In the genomic region with DNA sequence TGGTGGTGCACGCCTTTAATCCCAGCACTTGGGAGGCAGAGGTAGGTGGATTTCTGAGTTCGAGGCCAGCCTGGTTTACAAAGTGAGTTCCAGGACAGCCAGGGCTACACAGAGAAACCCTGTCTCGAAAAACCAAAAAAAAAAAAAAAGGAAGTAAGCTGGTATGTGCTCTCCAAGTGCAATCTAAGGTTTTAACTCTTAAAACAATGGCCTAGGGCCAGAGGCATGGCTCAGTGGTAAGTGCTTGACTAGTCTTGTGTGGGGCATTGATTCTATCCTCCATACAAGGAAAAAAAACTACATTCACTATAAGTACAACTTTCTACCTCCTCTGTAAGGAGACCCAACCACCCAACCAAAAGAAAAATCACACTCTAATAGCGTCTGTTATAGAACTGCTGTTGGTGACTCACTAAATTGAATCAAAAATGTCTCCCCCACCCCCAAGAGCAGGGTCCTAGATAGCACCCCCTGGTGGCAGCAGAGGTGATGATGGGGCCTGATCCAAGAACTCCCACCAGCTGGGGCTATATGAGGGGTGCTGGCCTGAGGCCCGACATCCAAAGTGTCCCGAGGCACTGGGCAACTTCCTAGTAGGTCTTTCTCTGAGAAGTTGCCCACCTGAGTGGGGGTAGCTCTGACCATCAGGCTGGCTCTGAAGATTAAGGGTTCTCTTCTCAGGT, we compare ENCODE assay signal across 9 mouse cellular contexts. TPM values are rescaled to one million over a fixed set of nuclear protein-coding genes. Genes with fewer than 3 reads are reported as not detected.
DNase-seq lines count a peak whose midpoint lies in the region; ATAC-seq and TF ChIP-seq lines count a peak whose summit lies in the region.
"Had no signal": no experiment of that assay in that cellular context is flagged by ENCODE, and none has a peak within 500 bp of the region (broad histone marks: within the 10 kb centered on the region; RNA-seq: fewer than 3 reads in every experiment).

No protein-coding gene starts in this region.

- peak; percentile 76 for TF ChIP-seq CTCF in ES-Bruce4 (IDR thresholded peaks at IDR 0.05; ENCODE audit: low read depth, low read length)

- DNase-seq in embryo, embryonic 9.5 days (ENCODE audit: extremely low spot score) = peak; percentile 18
- no peak for DNase-seq in embryo, embryonic 11 days
- DNase-seq in layer of hippocampus, postnatal 10 days (ENCODE audit: low spot score in 2 of 2) = peak; percentile 41 to 44
- DNase-seq in layer of hippocampus, postnatal 14 days (ENCODE audit: low spot score in 2 of 2) = no peak
- DNase-seq in natural killer cell, adult 2 months (ENCODE audit: low spot score in 2 of 2) = peak; percentile 51 to 67
- DNase-seq in Muller cell, postnatal 12 days (ENCODE audit: inconsistent ontology term) = no peak
- DNase-seq: cerebellum, adult 8-10 months had no signal

- H3K9ac ChIP-seq in ES-Bruce4 (ENCODE audit: low read depth, poor library complexity, severe bottlenecking) = peak overlapping the region; percentile 68
- no peak overlapping the region for H3K9ac ChIP-seq in forebrain, embryonic 13.5 days

- ATAC-seq in forebrain, embryonic 13.5 days = no peak

- peaks cover 6% of the 10 kb centered on the region for H3K4me1 ChIP-seq in ES-Bruce4 (ENCODE audit: control insufficient read depth, insufficient read depth, low read length)
- H3K4me1 ChIP-seq in forebrain, embryonic 13.5 days = peaks cover 11% of the 10 kb centered on the region

- no peaks in the 10 kb centered on the region for H3K27me3 ChIP-seq in ES-Bruce4 (ENCODE audit: control insufficient read depth, insufficient read depth, low read length, poor library complexity, severe bottlenecking)
- peaks cover 87% of the 10 kb centered on the region for H3K27me3 ChIP-seq in forebrain, embryonic 13.5 days

- H3K4me3 ChIP-seq in ES-Bruce4 (ENCODE audit: low read depth, low read length) = peak overlapping the region; percentile 71
- H3K4me3 ChIP-seq in forebrain, embryonic 13.5 days = no peak overlapping the region

- TF ChIP-seq EP300 in ES-Bruce4 (IDR thresholded peaks at IDR 0.05; ENCODE audit: insufficient read depth, low read depth, low read length) = no peak

- H3K27ac ChIP-seq in ES-Bruce4 (ENCODE audit: insufficient read depth, low read length) = no peak overlapping the region
- H3K27ac ChIP-seq in forebrain, embryonic 13.5 days = no peak overlapping the region

- TF ChIP-seq POLR2A in ES-Bruce4 (IDR thresholded peaks at IDR 0.05; ENCODE audit: insufficient read depth, low read length) = no peak

- no peak overlapping the region for H3K4me2 ChIP-seq in forebrain, embryonic 13.5 days

- 64% methylated on average over 6 of the region's 6 CpGs for WGBS in forebrain, embryonic 13.5 days

- H3K36me3 ChIP-seq in ES-Bruce4 (ENCODE audit: control insufficient read depth, insufficient read depth, low read length, poor library complexity, severe bottlenecking) = 0 out of 2 replicates have a peak, but pooled peaks cover 5% of the 10 kb centered on the region
- no peaks in the 10 kb centered on the region for H3K36me3 ChIP-seq in forebrain, embryonic 13.5 days (ENCODE audit: poor library complexity, severe bottlenecking)

- no peaks in the 10 kb centered on the region for H3K9me3 ChIP-seq in ES-Bruce4 (replicated peaks; ENCODE audit: control insufficient read depth, insufficient read depth, low read length, poor library complexity, severe bottlenecking)
- no peaks in the 10 kb centered on the region for H3K9me3 ChIP-seq in forebrain, embryonic 13.5 days (replicated peaks)

RNA-seq across cellular contexts. Expression of gene Snai3, which starts 1.2 kb away (rescaled TPM):
- total RNA-seq in layer of hippocampus, postnatal 10 days (2021) = not detected
- total RNA-seq in layer of hippocampus, postnatal 14 days (2021) = not detected
- 10.1 and 10.2 TPM in 2 replicates for polyA plus RNA-seq in ES-Bruce4 (2011; ENCODE audit: insufficient read depth, insufficient read length, low read depth, missing spikeins)
- polyA plus RNA-seq in forebrain, embryonic 13.5 days (2015; fragmentation: Nextera tagmentation; extraction: Ambion mirVana) = 0.10 TPM in 1 of 2 replicates, not detected in the other

RNA-seq across cellular contexts. Expression of gene Mvd, which starts 16.1 kb away (rescaled TPM):
- total RNA-seq in layer of hippocampus, postnatal 10 days (2021) = 10 to 100 TPM; 50.9 to 56.4 TPM
- 10 to 100 TPM; 38.8 to 45.5 TPM for total RNA-seq in layer of hippocampus, postnatal 14 days (2021)
- 60.4 and 61.6 TPM in 2 replicates for polyA plus RNA-seq in ES-Bruce4 (2011; ENCODE audit: insufficient read depth, insufficient read length, low read depth, missing spikeins)
- 38.3 and 42.2 TPM in 2 replicates for polyA plus RNA-seq in forebrain, embryonic 13.5 days (2015; fragmentation: Nextera tagmentation; extraction: Ambion mirVana)

RNA-seq across cellular contexts. Expression of gene Rnf166, which starts 16.5 kb away (rescaled TPM):
- 10 to 100 TPM; 19.7 to 23.5 TPM for total RNA-seq in layer of hippocampus, postnatal 10 days (2021)
- 10 to 100 TPM; 20.0 to 23.3 TPM for total RNA-seq in layer of hippocampus, postnatal 14 days (2021)
- polyA plus RNA-seq in ES-Bruce4 (2011; ENCODE audit: insufficient read depth, insufficient read length, low read depth, missing spikeins) = 15.6 and 17.1 TPM in 2 replicates
- 33.6 and 36.1 TPM in 2 replicates for polyA plus RNA-seq in forebrain, embryonic 13.5 days (2015; fragmentation: Nextera tagmentation; extraction: Ambion mirVana)

RNA-seq across cellular contexts. Expression of gene Ctu2, which starts 16.6 kb away (rescaled TPM):
- 10 to 100 TPM; 35.1 to 36.0 TPM for total RNA-seq in layer of hippocampus, postnatal 10 days (2021)
- 10 to 100 TPM; 27.6 to 28.9 TPM for total RNA-seq in layer of hippocampus, postnatal 14 days (2021)
- polyA plus RNA-seq in ES-Bruce4 (2011; ENCODE audit: insufficient read depth, insufficient read length, low read depth, missing spikeins) = 40.0 and 44.2 TPM in 2 replicates
- polyA plus RNA-seq in forebrain, embryonic 13.5 days (2015; fragmentation: Nextera tagmentation; extraction: Ambion mirVana) = 69.1 and 69.9 TPM in 2 replicates

RNA-seq across cellular contexts. Expression of gene Cyba, which starts 26.6 kb away (rescaled TPM):
- total RNA-seq in layer of hippocampus, postnatal 10 days (2021) = 10 to 100 TPM; 11.6 to 12.8 TPM
- total RNA-seq in layer of hippocampus, postnatal 14 days (2021) = 10 to 100 TPM in 1 of 2 experiments, 1 to 10 TPM in 1; 8.9 to 14.5 TPM
- polyA plus RNA-seq in ES-Bruce4 (2011; ENCODE audit: insufficient read depth, insufficient read length, low read depth, missing spikeins) = 76.1 and 89.4 TPM in 2 replicates
- polyA plus RNA-seq in forebrain, embryonic 13.5 days (2015; fragmentation: Nextera tagmentation; extraction: Ambion mirVana) = 28.8 and 33.9 TPM in 2 replicates

Comparison
In these comparisons a context has a peak if more than half of its experiments do, and no peak if none do; other contexts are left out.
1. DNase-seq: peak in embryo, embryonic 9.5 days (single experiment), layer of hippocampus, postnatal 10 days (2 of 2) and natural killer cell, adult 2 months (2 of 2); none in embryo, embryonic 11 days (single experiment), layer of hippocampus, postnatal 14 days (0 of 2) and Muller cell, postnatal 12 days (single experiment).